Mouse (Mus musculus) midbrain, embryonic 13.5 days (tissue): ENCODE measurements around the gene Mctp2. TPM values are rescaled to one million over a fixed set of nuclear protein-coding genes. Genes with fewer than 3 reads are reported as not detected.

Source experiments
- ATAC-seq: fragments of 200-750 bp; cut with Nextera tagmentation; 2 replicates; pipeline ENCODE4 v1.8.0; 2017; ENCODE audit warnings: mild to moderate bottlenecking, moderate TSS enrichment, moderate library complexity
- H3K27ac ChIP-seq: fragments of 300-500 bp; sonication (generic); 2 replicates; pipeline ENCODE4 v1.5.1; 2015; ENCODE audit warnings: inconsistent platforms, mild to moderate bottlenecking, moderate library complexity
- H3K27me3 ChIP-seq: fragments of 300-500 bp; sonication (generic); 2 replicates; pipeline ENCODE4 v1.6.1; 2015; ENCODE audit warnings: mild to moderate bottlenecking, inconsistent platforms
- H3K36me3 ChIP-seq: fragments of 300-500 bp; sonication (generic); 2 replicates; pipeline ENCODE4 v1.6.1; 2015; ENCODE audit warnings: mild to moderate bottlenecking, inconsistent platforms
- H3K4me1 ChIP-seq: fragments of 300-500 bp; sonication (generic); replicated peaks from 2 replicates; pipeline ENCODE4 v1.6.1; 2015; ENCODE audit warnings: inconsistent platforms
- H3K4me2 ChIP-seq: fragments of 300-500 bp; sonication (generic); replicated peaks from 2 replicates; pipeline ENCODE4 v1.6.1; 2015; ENCODE audit warnings: moderate library complexity, mild to moderate bottlenecking, inconsistent platforms
- H3K4me3 ChIP-seq: fragments of 300-500 bp; sonication (generic); replicated peaks from 2 replicates; pipeline ENCODE4 v1.5.1; 2015; ENCODE audit warnings: mild to moderate bottlenecking, inconsistent platforms
- H3K9ac ChIP-seq: fragments of 300-500 bp; sonication (generic); replicated peaks from 2 replicates; pipeline ENCODE4 v1.6.1; 2015; ENCODE audit warnings: mild to moderate bottlenecking, inconsistent platforms
- H3K9me3 ChIP-seq: fragments of 300-500 bp; sonication (generic); 2 replicates; pipeline ENCODE4 v1.6.1; 2016; ENCODE audit warnings: mild to moderate bottlenecking, inconsistent platforms
- WGBS: fragments of 180-500 bp; shearing (Covaris S2); methylation state at CpG from one replicate; pipeline ENCODE4 v1.1.7; 2015; 5-methylcytosine and 5-hydroxymethylcytosine counted together
- polyA plus RNA-seq: library from polyadenylated mRNA; unstranded; fragments of >200 nt; fragmentation: Nextera tagmentation; extraction: Ambion mirVana; gene quantifications from 2 replicates; pipeline ENCODE4 v1.2.1, GENCODE M21; 2015

Mctp2 gene
- polyA plus RNA-seq, 1 experiment from 2014 or later, result 0.81 TPM

- no peaks in the 10 kb centered on the region for H3K36me3 ChIP-seq
- ATAC-seq, result no peak
- 72% methylated on average over 7 of the region's 7 CpGs for WGBS
- H3K4me1 ChIP-seq, result no peaks in the 10 kb centered on the region
- H3K4me3 ChIP-seq, result no peak overlapping the region
- no peak overlapping the region for H3K27ac ChIP-seq
- no peak overlapping the region for H3K9ac ChIP-seq
- no peaks in the 10 kb centered on the region for H3K9me3 ChIP-seq
- no peak overlapping the region for H3K4me2 ChIP-seq
- 0 out of 2 replicates have a peak, but pooled peaks cover 2% of the 10 kb centered on the region for H3K27me3 ChIP-seq
These were observed 88.4 kb downstream of the Mctp2 start for GRCm38 (mm10) chr7:72218048-72218447.

DNA sequence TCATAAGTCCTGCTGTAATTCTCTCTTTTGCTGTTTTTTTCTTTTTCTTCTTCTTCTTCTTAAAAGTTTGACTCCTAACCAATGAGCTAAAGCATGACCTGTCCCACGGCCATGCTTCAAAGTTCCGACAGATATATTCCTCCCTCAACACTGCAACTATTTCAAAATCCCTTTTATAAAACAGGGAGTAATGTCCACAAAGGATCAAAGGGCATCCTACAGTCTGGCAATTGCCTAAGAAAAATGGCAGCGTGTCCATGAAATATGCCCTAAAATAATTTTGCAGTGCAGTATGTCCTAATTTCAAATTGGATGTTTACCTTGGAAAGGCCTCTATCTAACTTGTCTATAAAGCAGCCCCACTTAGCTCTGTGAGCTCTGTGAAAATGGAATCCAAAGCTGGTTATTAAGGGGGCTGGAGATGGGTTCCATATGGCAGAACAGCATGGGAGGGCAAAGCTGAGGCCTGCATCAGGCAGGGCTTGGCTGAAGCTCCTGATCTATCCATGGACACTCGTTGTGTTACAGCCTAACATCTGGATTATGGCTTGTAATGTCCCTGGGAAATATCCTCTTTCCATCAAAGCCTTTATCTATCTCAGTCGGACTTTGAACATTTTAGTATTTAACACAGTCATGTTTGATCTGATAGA is 90.7 kb downstream of the Mctp2 start:
- no peaks in the 10 kb centered on the region for H3K36me3 ChIP-seq
- ATAC-seq, result no peak
- H3K4me1 ChIP-seq, result no peaks in the 10 kb centered on the region
- 0 out of 2 replicates have a peak, but pooled peaks cover 2% of the 10 kb centered on the region for H3K27me3 ChIP-seq
- H3K9me3 ChIP-seq, result no peaks in the 10 kb centered on the region
- H3K27ac ChIP-seq, result no peak overlapping the region
- no peak overlapping the region for H3K4me3 ChIP-seq
- WGBS, result 83% methylated on average over 5 of the region's 5 CpGs
- H3K9ac ChIP-seq, result no peak overlapping the region
- H3K4me2 ChIP-seq, result no peak overlapping the region

GRCm38 (mm10) chr7:72210201-72210600 is 96.2 kb downstream of the Mctp2 start:
- Histone ChIP-seq H3K4me3 (no peak overlapping the region), H3K27me3 (0 out of 2 replicates have a peak, but pooled peaks cover 2% of the 10 kb centered on the region)
- WGBS, result 75% methylated on average over 5 of the region's 5 CpGs

GRCm38 (mm10) chr7:72209296-72209695 is 97.1 kb downstream of the Mctp2 start:
- Histone ChIP-seq H3K9me3 (no peaks in the 10 kb centered on the region), H3K36me3 (no peaks in the 10 kb centered on the region), H3K27me3 (0 out of 2 replicates have a peak, but pooled peaks cover 2% of the 10 kb centered on the region), H3K4me3 (no peak overlapping the region), H3K27ac (no peak overlapping the region), H3K9ac (no peak overlapping the region), H3K4me2 (no peak overlapping the region), H3K4me1 (no peaks in the 10 kb centered on the region)
- 93% methylated on average over 5 of the region's 5 CpGs for WGBS
- ATAC-seq, result no peak

More at GRCm38 (mm10) chr7:72210201-72210600, 96.2 kb downstream of the Mctp2 start:
- H3K9me3 ChIP-seq, result no peaks in the 10 kb centered on the region
- ATAC-seq, result no peak
- H3K9ac ChIP-seq, result no peak overlapping the region
- H3K36me3 ChIP-seq, result no peaks in the 10 kb centered on the region
- H3K27ac ChIP-seq, result no peak overlapping the region
- H3K4me2 ChIP-seq, result no peak overlapping the region
- no peaks in the 10 kb centered on the region for H3K4me1 ChIP-seq

DNA sequence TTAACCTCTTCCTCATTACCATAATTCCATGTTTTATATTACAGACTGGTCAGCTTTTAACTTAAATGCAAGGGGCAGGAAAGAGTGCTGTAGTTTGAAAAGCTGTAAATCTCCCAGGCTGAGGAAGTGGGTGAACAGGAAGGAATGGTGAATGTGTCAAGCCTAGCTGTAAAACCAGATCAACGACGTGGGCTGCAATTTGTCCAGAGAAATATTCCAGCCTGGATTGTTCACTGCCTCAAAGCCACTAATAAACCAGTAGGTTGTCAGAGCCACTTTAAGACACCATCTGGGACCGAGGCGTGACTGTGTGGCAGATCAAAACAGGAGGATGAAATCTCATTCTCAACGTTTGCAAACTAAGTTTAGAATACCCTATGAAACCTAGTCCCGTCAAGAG is 99.6 kb downstream of the Mctp2 start:
- H3K4me1 ChIP-seq, result no peaks in the 10 kb centered on the region
- no peak overlapping the region for H3K4me2 ChIP-seq
- no peak overlapping the region for H3K4me3 ChIP-seq
- 81% methylated on average over 6 of the region's 6 CpGs for WGBS
- no peak overlapping the region for H3K27ac ChIP-seq
- ATAC-seq, result no peak
- no peaks in the 10 kb centered on the region for H3K36me3 ChIP-seq
- no peaks in the 10 kb centered on the region for H3K9me3 ChIP-seq
- H3K27me3 ChIP-seq, result no peaks in the 10 kb centered on the region
- H3K9ac ChIP-seq, result no peak overlapping the region

DNA sequence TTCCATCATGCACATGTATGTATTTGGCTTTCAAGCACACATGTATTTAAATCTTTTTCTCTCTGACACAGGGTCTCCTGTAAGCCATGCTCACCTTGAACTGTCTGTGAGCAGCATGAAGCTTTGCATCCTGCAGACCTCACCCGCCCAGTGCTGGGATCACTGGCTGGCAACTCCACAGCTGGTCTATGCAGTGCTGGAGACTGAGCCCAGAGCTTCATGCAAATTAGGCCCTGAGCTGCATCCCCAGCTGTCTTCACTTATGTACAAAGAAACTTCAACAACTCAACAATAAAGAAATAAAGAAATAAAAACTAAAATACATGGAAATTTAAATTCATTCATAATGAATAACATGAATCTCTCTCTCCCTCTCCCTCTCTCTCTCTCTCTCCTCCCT is 110.7 kb downstream of the Mctp2 start:
- Histone ChIP-seq H3K4me3 (no peak overlapping the region), H3K9ac (no peak overlapping the region), H3K36me3 (no peaks in the 10 kb centered on the region), H3K27ac (no peak overlapping the region), H3K9me3 (no peaks in the 10 kb centered on the region), H3K4me1 (no peaks in the 10 kb centered on the region), H3K4me2 (no peak overlapping the region), H3K27me3 (no peaks in the 10 kb centered on the region)
- no peak for ATAC-seq
- WGBS, result 62% methylated on average over 1 of the region's 1 CpGs

- Histone ChIP-seq H3K9me3 (no peaks in the 10 kb centered on the region), H3K4me1 (no peaks in the 10 kb centered on the region), H3K4me2 (no peak overlapping the region), H3K9ac (no peak overlapping the region), H3K36me3 (no peaks in the 10 kb centered on the region), H3K27me3 (no peaks in the 10 kb centered on the region), H3K27ac (no peak overlapping the region), H3K4me3 (no peak overlapping the region)
- no peak for ATAC-seq
- 79% methylated on average over 1 of the region's 1 CpGs for WGBS
These were observed 113.1 kb downstream of the Mctp2 start for GRCm38 (mm10) chr7:72193304-72193703.

DNA sequence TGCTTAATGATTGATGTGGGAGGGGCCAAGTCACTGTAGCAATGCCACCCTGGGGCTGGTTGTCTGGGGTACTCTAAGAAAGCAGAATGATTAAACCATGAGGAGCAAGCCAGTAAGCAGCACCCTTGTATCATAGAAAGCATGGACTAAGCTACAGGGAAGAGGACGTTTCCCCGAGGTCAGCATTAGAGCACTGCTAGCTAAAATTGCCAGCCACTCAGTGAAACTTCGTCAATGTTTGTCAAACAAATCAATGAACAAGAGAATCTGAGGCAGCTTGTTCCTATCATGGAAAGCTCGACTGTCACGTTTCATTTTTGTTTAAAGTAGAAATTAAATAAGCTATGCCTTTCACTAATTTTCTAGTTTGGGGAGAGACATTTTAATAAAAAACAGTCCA is 124.8 kb downstream of the Mctp2 start:
- 75% methylated on average over 5 of the region's 5 CpGs for WGBS
- no peak overlapping the region for H3K9ac ChIP-seq
- H3K27me3 ChIP-seq, result no peaks in the 10 kb centered on the region

GRCm38 (mm10) chr7:72169320-72169719 is 137.1 kb downstream of the Mctp2 start:
- Histone ChIP-seq H3K4me3 (no peak overlapping the region), H3K9me3 (no peaks in the 10 kb centered on the region), H3K36me3 (no peaks in the 10 kb centered on the region), H3K27ac (no peak overlapping the region), H3K4me2 (no peak overlapping the region), H3K9ac (no peak overlapping the region), H3K4me1 (no peaks in the 10 kb centered on the region), H3K27me3 (no peaks in the 10 kb centered on the region)
- ATAC-seq, result no peak
- 80% methylated on average over 2 of the region's 2 CpGs for WGBS

More for the DNA sequence above, 124.8 kb downstream of the Mctp2 start:
- Histone ChIP-seq H3K27ac (no peak overlapping the region), H3K4me3 (no peak overlapping the region), H3K36me3 (no peaks in the 10 kb centered on the region), H3K9me3 (no peaks in the 10 kb centered on the region), H3K4me2 (no peak overlapping the region), H3K4me1 (0 out of 2 replicates have a peak, but pooled peaks cover 2% of the 10 kb centered on the region)
- ATAC-seq, result no peak

DNA sequence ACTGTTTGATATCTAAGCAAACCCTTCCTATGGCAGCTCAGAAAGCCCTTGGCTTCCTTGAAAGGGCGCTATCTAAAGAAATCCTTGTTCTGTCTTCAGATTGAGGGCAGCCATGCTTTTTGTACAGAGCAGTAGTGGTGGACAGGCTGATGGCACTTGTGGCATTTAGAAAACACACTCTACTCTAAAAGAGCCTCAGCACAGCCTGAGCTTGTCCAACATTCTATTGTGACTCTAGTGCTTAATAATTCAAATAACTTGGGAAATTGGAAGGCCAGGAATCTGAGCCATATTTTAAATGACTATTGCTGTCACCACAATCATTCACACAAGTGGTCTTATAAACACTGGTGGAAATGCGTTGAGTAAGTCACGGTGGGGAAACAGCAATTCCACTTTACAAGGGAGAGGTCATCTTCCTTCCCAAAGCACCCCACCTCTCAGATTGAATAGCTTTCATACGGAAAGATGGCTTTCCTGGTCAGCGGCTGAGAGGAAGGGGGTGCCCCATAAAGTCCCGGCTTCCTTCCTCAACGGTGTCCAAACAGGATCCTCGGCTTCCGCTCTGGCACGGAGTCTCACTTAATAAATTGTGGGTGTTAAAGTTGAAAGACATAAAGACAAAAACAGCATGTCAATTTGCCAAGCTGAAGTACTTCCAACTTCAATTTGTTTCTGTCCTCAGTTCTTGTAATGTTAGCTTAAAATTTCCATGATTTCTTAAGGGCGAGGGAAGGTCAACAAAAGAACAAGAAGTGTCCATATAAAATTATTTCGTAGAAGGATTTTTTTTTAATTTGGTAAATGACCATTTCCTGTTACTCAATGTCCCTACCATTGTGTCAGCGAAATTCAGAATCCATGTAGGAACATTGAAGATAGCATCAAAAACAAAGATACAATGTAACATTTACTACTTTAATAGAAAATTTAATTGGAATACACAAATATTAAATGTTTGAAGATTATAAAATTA is 140.4 kb downstream of the Mctp2 start:
- Histone ChIP-seq H3K9ac (no peak overlapping the region), H3K9me3 (no peaks in the 10 kb centered on the region), H3K4me1 (no peaks in the 10 kb centered on the region), H3K4me3 (no peak overlapping the region), H3K4me2 (no peak overlapping the region), H3K27ac (no peak overlapping the region), H3K36me3 (no peaks in the 10 kb centered on the region), H3K27me3 (no peaks in the 10 kb centered on the region)
- WGBS, result 91% methylated on average over 13 of the region's 13 CpGs
- ATAC-seq, result no peak

DNA sequence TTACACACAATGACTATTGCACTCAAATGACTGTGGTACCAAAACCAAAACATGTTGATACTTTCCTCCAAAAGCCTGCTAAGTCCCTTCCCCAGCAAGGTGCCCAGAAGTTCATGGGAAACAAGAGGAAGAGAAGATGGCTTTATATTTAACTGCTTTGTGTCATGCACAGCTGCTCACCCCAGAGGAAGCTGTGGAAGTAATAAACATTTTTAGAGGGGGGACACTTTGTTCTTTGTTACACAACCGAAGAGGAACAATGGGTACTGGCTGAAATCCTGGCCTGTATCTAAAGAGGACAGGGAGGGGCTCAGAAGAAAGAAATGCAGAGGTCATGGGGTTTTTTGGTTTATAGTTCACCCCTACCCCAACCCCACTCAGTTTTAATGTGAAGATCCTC is 144.2 kb downstream of the Mctp2 start:
- Histone ChIP-seq H3K4me1 (no peaks in the 10 kb centered on the region), H3K36me3 (no peaks in the 10 kb centered on the region), H3K9me3 (no peaks in the 10 kb centered on the region), H3K4me3 (no peak overlapping the region), H3K9ac (no peak overlapping the region), H3K27me3 (no peaks in the 10 kb centered on the region), H3K4me2 (no peak overlapping the region), H3K27ac (no peak overlapping the region)
- ATAC-seq, result no peak
- 0% methylated on average over 1 of the region's 1 CpGs for WGBS

GRCm38 (mm10) chr7:72159513-72160063 is 146.8 kb downstream of the Mctp2 start:
- no peak overlapping the region for H3K4me3 ChIP-seq
- 84% methylated on average over 4 of the region's 4 CpGs for WGBS
- no peaks in the 10 kb centered on the region for H3K4me1 ChIP-seq
- no peak overlapping the region for H3K4me2 ChIP-seq
- no peak overlapping the region for H3K27ac ChIP-seq
- no peaks in the 10 kb centered on the region for H3K9me3 ChIP-seq
- H3K27me3 ChIP-seq, result no peaks in the 10 kb centered on the region
- no peak overlapping the region for H3K9ac ChIP-seq
- H3K36me3 ChIP-seq, result no peaks in the 10 kb centered on the region
- no peak for ATAC-seq
